Mouse (Mus musculus) kidney, adult 2 months (tissue): ENCODE measurements at regions not wholly inside any gene's neighbourhood (a gene's known extent, or its start where the extent isn't known, plus 50 kb on each side); places are given as distances from the start of the nearest gene placed in this dataset.

Source experiments
- CTCF ChIP-seq: fragments of 200-500 bp; conservative IDR thresholded peaks from 2 replicates; pipeline ENCODE4 v1.5.1; 2011; ENCODE audit warnings: low read depth, mild to moderate bottlenecking, control low read depth, low read length, moderate library complexity, mixed read lengths; ENCODE audit not compliant: insufficient read depth, insufficient read length
- POLR2A ChIP-seq: fragments of 200-500 bp; IDR thresholded peaks from one replicate; pipeline ENCODE4 v1.6.1; 2011; ENCODE audit warnings: low read depth, low read length, control low read depth

GRCm38 (mm10) chr12:45137438-45138018 lies 63.0 kb upstream of the Stxbp6 start:
- no peak for TF ChIP-seq POLR2A
- TF ChIP-seq CTCF = no peak
